Mouse (Mus musculus): ENCODE measurements at regions not wholly inside any gene's neighbourhood (a gene's known extent, or its start where the extent isn't known, plus 50 kb on each side); places are given as distances from the start of the nearest gene placed in this dataset.

DNA sequence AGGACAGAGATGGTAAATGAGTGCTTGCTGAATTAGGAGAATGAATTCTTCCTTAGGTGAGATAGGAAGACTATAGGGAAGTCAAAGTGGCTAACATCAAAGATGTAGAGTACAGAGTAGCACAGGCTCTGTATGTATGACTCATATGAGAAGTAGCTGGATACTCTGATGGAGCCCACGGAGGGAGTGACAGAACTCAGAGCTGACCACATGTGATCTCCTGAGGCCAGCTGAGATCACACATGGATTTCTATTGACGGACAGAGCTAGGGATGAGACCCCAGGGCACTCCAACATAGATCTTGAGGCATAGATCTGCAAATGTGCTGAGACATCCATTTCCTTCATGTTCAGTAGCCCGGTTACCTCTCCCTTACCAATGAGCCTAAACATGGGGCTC is 66.0 kb downstream of the Cops8 start:
- ATAC-seq (replicated peaks in 1 of 2; ENCODE audit: insufficient read depth in 1 of 2, low FRiP score in 2 of 2, low TSS enrichment in 1 of 2, low read depth in 1 of 2, poor library complexity in 2 of 2, severe bottlenecking in 2 of 2), result no peak

DNA sequence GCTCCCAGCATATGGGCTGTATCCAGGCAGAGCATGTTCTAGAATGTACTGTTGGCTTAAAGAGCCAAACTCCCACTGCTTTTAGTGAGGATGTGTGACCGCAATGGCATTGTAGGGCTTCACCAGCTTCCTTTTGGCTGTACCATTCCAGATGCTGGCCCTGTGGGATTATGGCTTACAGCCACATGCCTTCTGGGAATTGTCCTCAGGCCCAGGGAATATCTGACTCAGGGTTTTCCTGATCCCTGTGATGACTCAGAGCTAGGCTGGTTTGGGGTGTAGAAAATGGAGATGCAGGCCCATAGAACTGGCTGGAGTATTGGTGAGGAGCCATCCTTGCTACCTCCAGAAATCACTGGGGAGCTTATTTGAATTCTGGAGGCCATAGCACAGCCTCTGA is 66.5 kb downstream of the Cops8 start:
- no peak for ATAC-seq (replicated peaks in 1 of 2; ENCODE audit: insufficient read depth in 1 of 2, low FRiP score in 2 of 2, low TSS enrichment in 1 of 2, low read depth in 1 of 2, poor library complexity in 2 of 2, severe bottlenecking in 2 of 2)

DNA sequence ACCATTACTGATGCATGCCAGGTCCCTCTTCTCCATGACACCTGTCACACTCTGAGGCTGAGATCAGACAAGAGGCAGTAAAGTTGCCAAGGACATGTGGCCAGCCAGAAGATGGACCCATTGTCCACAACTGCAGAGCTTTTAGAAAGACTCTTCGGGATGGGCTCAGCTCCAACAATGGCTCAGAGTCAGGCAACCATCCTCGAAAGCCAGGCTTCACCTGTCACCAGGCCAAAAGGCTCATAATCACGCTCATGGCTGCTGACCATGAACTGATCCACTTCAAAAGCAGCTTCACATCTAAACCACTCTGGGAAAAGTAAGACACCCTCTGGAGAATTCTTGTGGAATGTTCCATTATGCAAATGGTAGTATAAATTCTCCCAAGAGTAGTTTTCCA is 67.6 kb downstream of the Cops8 start:
- ATAC-seq (replicated peaks in 1 of 2; ENCODE audit: insufficient read depth in 1 of 2, low FRiP score in 2 of 2, low TSS enrichment in 1 of 2, low read depth in 1 of 2, poor library complexity in 2 of 2, severe bottlenecking in 2 of 2), result no peak

- ATAC-seq (replicated peaks in 1 of 2; ENCODE audit: insufficient read depth in 1 of 2, low FRiP score in 2 of 2, low TSS enrichment in 1 of 2, low read depth in 1 of 2, poor library complexity in 2 of 2, severe bottlenecking in 2 of 2), result no peak
These were observed 71.0 kb downstream of the Cops8 start for GRCm38 (mm10) chr1:90673751-90674150.

DNA sequence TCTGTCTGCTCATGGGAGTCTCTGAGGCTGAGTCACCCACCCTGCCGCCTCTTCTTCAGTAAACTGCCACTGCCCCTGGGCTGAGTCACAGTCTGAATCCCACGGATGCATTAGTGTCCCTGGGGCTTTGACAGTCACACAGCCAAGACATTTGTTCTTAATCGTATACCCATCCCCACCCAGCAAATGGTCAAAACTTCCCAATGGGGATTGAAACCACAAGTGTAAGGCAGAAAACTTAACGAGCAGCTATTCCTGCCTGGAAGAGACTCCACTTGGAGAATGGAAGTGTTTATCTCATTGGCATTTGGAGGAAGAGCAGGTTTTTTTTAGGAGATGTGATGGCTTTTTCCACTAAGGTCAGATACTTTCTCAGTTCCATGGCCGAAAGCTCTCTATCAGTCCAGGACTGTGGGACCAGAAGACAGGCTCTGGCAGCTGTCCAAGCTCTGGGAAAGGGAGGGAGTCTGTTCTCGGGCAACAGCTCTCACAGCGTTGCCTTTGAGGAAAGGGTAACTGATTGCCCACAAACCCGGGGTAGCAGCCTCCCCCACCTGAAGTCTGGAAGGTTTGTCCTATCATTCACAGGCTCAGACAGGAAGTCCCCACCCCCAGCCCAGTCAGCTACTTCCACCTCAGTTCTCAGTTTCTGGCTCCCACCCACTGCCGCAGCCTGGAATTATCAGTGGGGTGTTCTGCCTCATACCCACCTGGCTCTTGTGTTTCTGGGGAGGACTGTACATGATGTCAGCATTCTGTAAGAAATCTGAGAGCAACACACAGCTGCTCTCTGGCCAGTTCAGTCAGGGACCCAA is 73.6 kb downstream of the Cops8 start:
- ATAC-seq (replicated peaks in 1 of 2; ENCODE audit: insufficient read depth in 1 of 2, low FRiP score in 2 of 2, low TSS enrichment in 1 of 2, low read depth in 1 of 2, poor library complexity in 2 of 2, severe bottlenecking in 2 of 2), result peak in 1 of 2 experiments; percentile 32; a peak in 1 of 4 replicates

GRCm38 (mm10) chr1:90677188-90677587 is 74.4 kb downstream of the Cops8 start:
- ATAC-seq (replicated peaks in 1 of 2; ENCODE audit: insufficient read depth in 1 of 2, low FRiP score in 2 of 2, low TSS enrichment in 1 of 2, low read depth in 1 of 2, poor library complexity in 2 of 2, severe bottlenecking in 2 of 2), result no peak

DNA sequence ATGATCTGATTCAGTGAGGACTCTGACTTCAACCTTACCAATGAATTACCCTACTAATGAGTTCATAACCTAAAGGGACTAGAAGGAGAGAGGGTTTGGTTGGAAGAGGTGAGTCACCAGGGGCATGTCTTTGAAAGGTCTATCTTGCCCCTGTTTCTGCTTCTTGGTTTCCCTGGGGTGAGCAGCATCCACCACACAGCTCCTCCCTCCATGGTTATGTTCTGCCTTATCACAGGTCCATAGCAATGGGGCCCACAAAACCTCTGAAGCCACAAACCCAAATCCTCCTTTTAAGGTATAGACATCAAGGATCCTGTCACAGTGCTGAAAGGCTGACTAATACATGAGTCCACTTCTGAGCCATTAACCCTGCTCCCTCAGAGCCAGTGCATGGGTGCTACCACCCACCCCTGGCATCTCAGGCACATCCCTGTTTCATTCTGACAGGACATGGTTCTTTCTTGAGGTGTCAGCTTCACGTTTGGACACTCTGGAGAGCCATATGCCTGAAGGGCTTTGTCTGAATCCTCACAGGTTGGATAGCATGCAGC is 74.9 kb downstream of the Cops8 start:
- no peak for ATAC-seq (replicated peaks in 1 of 2; ENCODE audit: insufficient read depth in 1 of 2, low FRiP score in 2 of 2, low TSS enrichment in 1 of 2, low read depth in 1 of 2, poor library complexity in 2 of 2, severe bottlenecking in 2 of 2)

GRCm38 (mm10) chr1:90678416-90678815 is 75.6 kb downstream of the Cops8 start:
- ATAC-seq (replicated peaks in 1 of 2; ENCODE audit: insufficient read depth in 1 of 2, low FRiP score in 2 of 2, low TSS enrichment in 1 of 2, low read depth in 1 of 2, poor library complexity in 2 of 2, severe bottlenecking in 2 of 2), result no peak

DNA sequence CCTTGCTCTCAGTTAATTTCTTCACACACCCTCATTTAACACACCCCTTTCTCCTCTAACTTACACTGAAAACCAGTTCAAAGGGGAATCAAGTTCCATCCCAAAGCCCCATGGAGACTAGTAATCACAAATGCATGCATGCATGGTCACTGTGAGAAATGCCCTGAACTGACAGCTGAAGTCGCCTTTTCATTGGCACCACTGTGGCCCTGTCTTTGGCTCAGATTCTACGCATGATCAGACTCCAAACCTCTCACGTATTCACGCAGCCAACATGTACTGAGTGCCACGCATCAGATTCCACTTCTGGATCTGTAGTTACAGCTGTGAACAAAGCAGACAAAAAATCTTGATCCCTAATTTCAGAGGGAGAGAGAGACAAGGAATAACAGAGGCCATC is 85.3 kb downstream of the Cops8 start:
- ATAC-seq (replicated peaks in 1 of 2; ENCODE audit: insufficient read depth in 1 of 2, low FRiP score in 2 of 2, low TSS enrichment in 1 of 2, low read depth in 1 of 2, poor library complexity in 2 of 2, severe bottlenecking in 2 of 2), result no peak

GRCm38 (mm10) chr1:90690591-90691116 is 87.9 kb downstream of the Cops8 start:
- ATAC-seq (replicated peaks in 1 of 2; ENCODE audit: insufficient read depth in 1 of 2, low FRiP score in 2 of 2, low TSS enrichment in 1 of 2, low read depth in 1 of 2, poor library complexity in 2 of 2, severe bottlenecking in 2 of 2), result no peak

GRCm38 (mm10) chr1:90691157-90691594 is 88.4 kb downstream of the Cops8 start:
- no peak for ATAC-seq (replicated peaks in 1 of 2; ENCODE audit: insufficient read depth in 1 of 2, low FRiP score in 2 of 2, low TSS enrichment in 1 of 2, low read depth in 1 of 2, poor library complexity in 2 of 2, severe bottlenecking in 2 of 2)

- ATAC-seq (replicated peaks in 1 of 2; ENCODE audit: insufficient read depth in 1 of 2, low FRiP score in 2 of 2, low TSS enrichment in 1 of 2, low read depth in 1 of 2, poor library complexity in 2 of 2, severe bottlenecking in 2 of 2), result no peak
These were observed 90.1 kb downstream of the Cops8 start for GRCm38 (mm10) chr1:90692851-90693250.

- no peak for ATAC-seq (replicated peaks in 1 of 2; ENCODE audit: insufficient read depth in 1 of 2, low FRiP score in 2 of 2, low TSS enrichment in 1 of 2, low read depth in 1 of 2, poor library complexity in 2 of 2, severe bottlenecking in 2 of 2)
These were observed 92.0 kb downstream of the Cops8 start for GRCm38 (mm10) chr1:90694761-90695160.

GRCm38 (mm10) chr1:90695166-90695749 is 92.5 kb downstream of the Cops8 start:
- no peak for ATAC-seq (replicated peaks in 1 of 2; ENCODE audit: insufficient read depth in 1 of 2, low FRiP score in 2 of 2, low TSS enrichment in 1 of 2, low read depth in 1 of 2, poor library complexity in 2 of 2, severe bottlenecking in 2 of 2)

DNA sequence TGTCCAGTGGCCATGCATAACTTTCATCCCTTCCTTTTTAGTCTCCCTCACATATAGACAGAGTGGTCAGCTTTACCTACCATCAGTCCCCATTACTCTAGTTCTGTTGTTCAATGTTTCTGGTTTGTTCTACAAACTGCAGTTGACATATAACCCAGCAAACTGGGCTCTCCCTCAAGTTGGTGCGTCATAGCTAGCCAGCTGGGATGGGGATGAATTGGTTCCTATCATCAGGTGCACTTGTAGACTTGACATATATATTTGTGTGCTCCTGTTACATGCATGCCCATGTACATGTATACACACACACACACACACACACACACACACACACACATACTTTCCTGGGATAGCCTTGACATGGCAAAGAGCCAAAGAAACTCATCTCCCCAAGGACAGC is 93.2 kb downstream of the Cops8 start:
- ATAC-seq (replicated peaks in 1 of 2; ENCODE audit: insufficient read depth in 1 of 2, low FRiP score in 2 of 2, low TSS enrichment in 1 of 2, low read depth in 1 of 2, poor library complexity in 2 of 2, severe bottlenecking in 2 of 2), result no peak

- peak in 1 of 2 experiments; percentile 25; a peak in 1 of 4 replicates for ATAC-seq (replicated peaks in 1 of 2; ENCODE audit: insufficient read depth in 1 of 2, low FRiP score in 2 of 2, low TSS enrichment in 1 of 2, low read depth in 1 of 2, poor library complexity in 2 of 2, severe bottlenecking in 2 of 2)
These were observed 94.3 kb downstream of the Cops8 start for GRCm38 (mm10) chr1:90697056-90697596.

- no peak for ATAC-seq (replicated peaks in 1 of 2; ENCODE audit: insufficient read depth in 1 of 2, low FRiP score in 2 of 2, low TSS enrichment in 1 of 2, low read depth in 1 of 2, poor library complexity in 2 of 2, severe bottlenecking in 2 of 2)
These were observed 95.8 kb downstream of the Cops8 start for GRCm38 (mm10) chr1:90698618-90699017.

GRCm38 (mm10) chr1:90701756-90702155 is 99.0 kb downstream of the Cops8 start:
- ATAC-seq (replicated peaks in 1 of 2; ENCODE audit: insufficient read depth in 1 of 2, low FRiP score in 2 of 2, low TSS enrichment in 1 of 2, low read depth in 1 of 2, poor library complexity in 2 of 2, severe bottlenecking in 2 of 2), result no peak

All from hematopoietic stem cell, adult 5-6 weeks (primary cell).